Mouse (Mus musculus) kidney, embryonic 16.5 days (tissue): ENCODE data around the gene Ctsz. TPM values are rescaled to one million over a fixed set of nuclear protein-coding genes. Genes with fewer than 3 reads are reported as not detected.

Experiments
- ATAC-seq: fragments of 200-750 bp; cut with Nextera tagmentation; 2 replicates; pipeline ENCODE4 v1.8.0; 2017; ENCODE audit warnings: moderate TSS enrichment; ENCODE audit not compliant: low FRiP score, low TSS enrichment
- H3K27ac ChIP-seq: fragments of 300-500 bp; sonication (generic); 2 replicates; pipeline ENCODE4 v1.5.1; 2014; ENCODE audit warnings: low read length
- H3K27me3 ChIP-seq: fragments of 300-500 bp; sonication (generic); 2 replicates; pipeline ENCODE4 v1.6.1; 2014; ENCODE audit warnings: low read length, control low read depth, mixed read lengths; ENCODE audit not compliant: insufficient read depth
- H3K36me3 ChIP-seq: fragments of 300-500 bp; sonication (generic); 2 replicates; pipeline ENCODE4 v1.6.1; 2014; ENCODE audit warnings: low read length, control low read depth, mixed read lengths; ENCODE audit not compliant: insufficient read depth
- H3K4me1 ChIP-seq: fragments of 300-500 bp; sonication (generic); 2 replicates; pipeline ENCODE4 v1.6.1; 2014; ENCODE audit warnings: low read length, control low read depth, mixed read lengths; ENCODE audit not compliant: insufficient read depth
- H3K4me2 ChIP-seq: fragments of 300-500 bp; sonication (generic); replicated peaks from 2 replicates; pipeline ENCODE4 v1.6.1; 2014; ENCODE audit warnings: low read depth, low read length
- H3K4me3 ChIP-seq: fragments of 300-500 bp; sonication (generic); 2 replicates; pipeline ENCODE4 v1.5.1; 2014; ENCODE audit warnings: mild to moderate bottlenecking, low read length
- H3K9ac ChIP-seq: fragments of 300-500 bp; sonication (generic); replicated peaks from 2 replicates; pipeline ENCODE4 v1.6.1; 2014; ENCODE audit warnings: low read length
- H3K9me3 ChIP-seq: fragments of 300-500 bp; sonication (generic); 2 replicates; pipeline ENCODE4 v1.6.1; 2016; ENCODE audit warnings: low read length, control low read depth
- WGBS: fragments of 180-500 bp; shearing (Covaris S2); extraction: QIAGEN DNeasy Blood & Tissue Kit; methylation state at CpG from one replicate; pipeline ENCODE4 v1.1.7; 2014; 5-methylcytosine and 5-hydroxymethylcytosine counted together
- polyA plus RNA-seq: library from polyadenylated mRNA; unstranded; fragments of >200 nt; fragmentation: Nextera tagmentation; extraction: Ambion mirVana; gene quantifications from 2 replicates; pipeline ENCODE4 v1.2.1, GENCODE M21; 2015

Ctsz gene
- polyA plus RNA-seq, 1 experiment from 2014 or later = 173 TPM

DNA sequence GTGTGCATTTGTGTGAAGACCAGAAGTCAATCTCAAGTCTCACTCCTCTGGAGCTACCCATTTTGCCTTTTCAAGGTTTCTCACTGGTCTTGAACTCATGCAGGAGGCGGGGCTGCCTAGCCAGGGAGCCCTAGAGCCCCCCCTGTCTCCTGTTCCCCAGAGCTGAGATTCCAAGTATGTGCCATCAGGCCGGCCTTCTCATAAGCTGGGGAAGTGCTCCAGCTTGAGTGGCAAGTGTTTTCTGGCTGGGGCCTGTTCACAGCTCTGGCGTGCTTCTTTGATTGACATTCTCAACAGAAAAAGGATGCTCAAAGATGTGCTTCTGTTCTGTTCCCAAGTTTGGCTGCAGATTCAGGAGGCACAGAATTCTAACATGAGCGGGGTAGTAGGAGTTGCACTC lies 38.4 kb downstream of the Ctsz start:
- H3K4me2 ChIP-seq = no peak overlapping the region
- H3K4me3 ChIP-seq = no peak overlapping the region
- no peaks in the 10 kb centered on the region for H3K9me3 ChIP-seq
- no peaks in the 10 kb centered on the region for H3K36me3 ChIP-seq
- no peak overlapping the region for H3K9ac ChIP-seq
- no peak for ATAC-seq
- 85% methylated on average over 4 of the region's 4 CpGs for WGBS
- H3K4me1 ChIP-seq = no peaks in the 10 kb centered on the region
- no peaks in the 10 kb centered on the region for H3K27me3 ChIP-seq
- H3K27ac ChIP-seq = no peak overlapping the region

DNA sequence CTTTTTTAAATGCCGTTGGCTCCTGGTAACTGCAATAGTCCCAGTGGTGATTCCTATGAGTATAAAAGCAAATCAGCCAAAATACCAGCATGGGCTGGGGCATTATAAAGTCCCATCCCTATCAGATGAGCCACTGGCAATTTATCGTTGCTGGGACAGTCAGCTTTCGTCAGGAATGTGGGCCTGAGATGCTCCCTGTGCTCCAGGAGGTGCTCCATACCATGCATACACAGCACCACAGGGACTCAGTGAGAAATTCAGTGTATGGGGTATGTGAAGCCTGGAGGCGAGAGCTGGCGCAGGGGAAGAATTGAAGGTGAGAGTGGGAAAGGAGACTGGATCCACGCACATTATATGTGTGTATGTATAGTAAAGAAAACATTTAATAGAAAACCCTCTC lies 41.0 kb downstream of the Ctsz start:
- Histone ChIP-seq H3K36me3 (no peaks in the 10 kb centered on the region), H3K9ac (no peak overlapping the region), H3K4me2 (no peak overlapping the region), H3K4me1 (no peaks in the 10 kb centered on the region), H3K4me3 (no peak overlapping the region), H3K27me3 (no peaks in the 10 kb centered on the region), H3K27ac (no peak overlapping the region), H3K9me3 (no peaks in the 10 kb centered on the region)
- ATAC-seq = no peak
- WGBS = 90% methylated on average over 6 of the region's 6 CpGs

- Histone ChIP-seq H3K9ac (no peak overlapping the region), H3K4me3 (no peak overlapping the region), H3K27ac (no peak overlapping the region), H3K36me3 (no peaks in the 10 kb centered on the region), H3K27me3 (no peaks in the 10 kb centered on the region), H3K4me1 (no peaks in the 10 kb centered on the region), H3K4me2 (no peak overlapping the region), H3K9me3 (peaks cover under 1% of the 10 kb centered on the region; the same call in 1 of the 2 replicates)
- 96% methylated on average over 1 of the region's 1 CpGs for WGBS
- no peak for ATAC-seq
Observed at GRCm38 (mm10) chr2:174397065-174397464, 41.8 kb downstream of the Ctsz start.

- 86% methylated on average over 10 of the region's 10 CpGs for WGBS
- no peak overlapping the region for H3K9ac ChIP-seq
- no peak overlapping the region for H3K27ac ChIP-seq
- no peak for ATAC-seq
- no peak overlapping the region for H3K4me3 ChIP-seq
- H3K4me1 ChIP-seq = no peaks in the 10 kb centered on the region
- H3K4me2 ChIP-seq = no peak overlapping the region
- no peaks in the 10 kb centered on the region for H3K27me3 ChIP-seq
- no peaks in the 10 kb centered on the region for H3K36me3 ChIP-seq
- H3K9me3 ChIP-seq = peaks cover 4% of the 10 kb centered on the region; the same call in 1 of the 2 replicates
Observed at GRCm38 (mm10) chr2:174396643-174397042, 42.2 kb downstream of the Ctsz start.

GRCm38 (mm10) chr2:174393383-174393782 lies 45.5 kb downstream of the Ctsz start:
- Histone ChIP-seq H3K27me3 (no peaks in the 10 kb centered on the region), H3K9me3 (peaks cover 7% of the 10 kb centered on the region), H3K4me3 (no peak overlapping the region), H3K9ac (no peak overlapping the region), H3K27ac (no peak overlapping the region), H3K4me1 (no peaks in the 10 kb centered on the region), H3K4me2 (no peak overlapping the region), H3K36me3 (no peaks in the 10 kb centered on the region)
- no peak for ATAC-seq
- WGBS = 76% methylated on average over 5 of the region's 5 CpGs

DNA sequence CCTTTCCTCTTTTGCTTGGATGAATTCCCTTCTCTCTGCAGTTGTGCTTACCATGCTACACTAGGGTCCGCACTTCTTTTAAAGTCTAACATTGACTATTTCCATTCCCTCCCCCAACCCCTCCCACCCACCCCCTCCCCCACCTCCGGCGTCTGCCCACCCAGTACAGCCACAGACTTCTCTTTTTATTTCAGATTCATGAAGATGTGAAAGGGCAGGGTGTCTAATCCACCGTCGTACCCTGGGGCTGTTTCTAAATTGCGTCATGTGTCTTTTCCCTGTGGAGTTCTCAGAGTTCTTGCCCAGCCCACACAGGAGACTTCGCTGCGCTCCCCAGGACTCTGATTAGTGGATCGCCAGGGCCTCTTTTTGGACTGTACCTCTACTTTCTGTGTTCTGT lies 46.3 kb downstream of the Ctsz start:
- WGBS = 83% methylated on average over 7 of the region's 9 CpGs

DNA sequence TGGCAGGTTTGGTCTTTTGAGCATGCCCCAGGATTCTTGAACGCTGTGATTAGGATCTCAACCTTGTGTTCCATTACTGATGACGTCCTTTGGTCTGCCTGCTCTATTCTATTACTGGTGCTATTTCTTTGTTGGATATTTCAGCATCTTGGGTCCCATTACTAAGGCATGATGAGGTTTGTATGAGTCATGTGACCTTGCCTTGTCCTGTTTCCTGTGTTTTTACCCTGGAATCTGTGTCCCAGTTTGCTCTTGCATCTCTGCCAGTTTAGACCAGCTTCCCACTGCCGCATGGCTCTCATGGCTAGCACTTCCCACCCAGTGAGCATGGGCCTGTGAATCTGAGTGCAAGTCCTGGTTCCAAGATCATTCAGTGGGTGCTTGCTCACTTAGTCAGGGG lies 46.9 kb downstream of the Ctsz start:
- peaks cover 7% of the 10 kb centered on the region for H3K9me3 ChIP-seq
- H3K9ac ChIP-seq = no peak overlapping the region
- no peak overlapping the region for H3K4me2 ChIP-seq
- H3K4me3 ChIP-seq = no peak overlapping the region
- H3K27me3 ChIP-seq = no peaks in the 10 kb centered on the region
- no peaks in the 10 kb centered on the region for H3K36me3 ChIP-seq
- 88% methylated on average over 3 of the region's 3 CpGs for WGBS
- no peak overlapping the region for H3K27ac ChIP-seq
- no peaks in the 10 kb centered on the region for H3K4me1 ChIP-seq
- ATAC-seq = no peak

More for the DNA sequence above, 46.3 kb downstream of the Ctsz start:
- no peak overlapping the region for H3K27ac ChIP-seq
- H3K9me3 ChIP-seq = peaks cover 7% of the 10 kb centered on the region
- no peaks in the 10 kb centered on the region for H3K4me1 ChIP-seq
- H3K4me3 ChIP-seq = no peak overlapping the region
- H3K4me2 ChIP-seq = no peak overlapping the region
- no peaks in the 10 kb centered on the region for H3K27me3 ChIP-seq
- no peak overlapping the region for H3K9ac ChIP-seq
- H3K36me3 ChIP-seq = no peaks in the 10 kb centered on the region
- no peak for ATAC-seq

DNA sequence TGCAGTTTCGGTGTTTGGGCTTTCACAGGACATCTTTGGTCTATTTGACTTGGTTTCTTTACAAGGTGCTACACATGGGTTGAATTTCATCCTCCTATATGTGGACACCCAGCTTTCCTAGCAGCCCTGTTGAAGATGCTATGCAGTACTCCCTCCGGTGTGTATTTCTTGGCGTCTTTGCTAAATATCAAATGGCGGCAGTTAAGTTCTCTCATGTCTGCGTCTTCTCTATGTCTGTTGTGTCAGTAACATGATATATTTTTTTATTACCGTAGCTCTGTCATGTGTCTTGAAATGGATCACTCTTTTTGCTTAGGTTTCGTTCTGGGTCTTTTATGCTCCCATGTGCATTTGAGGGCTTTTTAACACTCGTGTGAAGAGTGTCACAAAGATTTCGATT lies 57.8 kb downstream of the Ctsz start:
- no peak for ATAC-seq
- no peak overlapping the region for H3K9ac ChIP-seq
- no peak overlapping the region for H3K4me3 ChIP-seq
- no peaks in the 10 kb centered on the region for H3K36me3 ChIP-seq
- no peaks in the 10 kb centered on the region for H3K4me1 ChIP-seq
- no peaks in the 10 kb centered on the region for H3K9me3 ChIP-seq
- WGBS = 44% methylated on average over 9 of the region's 9 CpGs
- no peak overlapping the region for H3K4me2 ChIP-seq
- no peaks in the 10 kb centered on the region for H3K27me3 ChIP-seq
- no peak overlapping the region for H3K27ac ChIP-seq

Other genes starting within 250 kb of the Ctsz start
- gene Gnas, start 154.7 kb downstream of the Ctsz start, polyA plus RNA-seq = 743 and 1,325 TPM in 2 replicates
- gene Gm20721, start 92.3 kb downstream of the Ctsz start, polyA plus RNA-seq = 18.2 and 28.2 TPM in 2 replicates
- 132 and 137 TPM in 2 replicates for gene Nelfcd, start 23.2 kb downstream of the Ctsz start, polyA plus RNA-seq
- gene Tubb1, start 11.7 kb upstream of the Ctsz start, polyA plus RNA-seq = 1.7 and 2.7 TPM in 2 replicates
- 700 and 708 TPM in 2 replicates for gene Atp5e, start 25.1 kb upstream of the Ctsz start, polyA plus RNA-seq
- gene Prelid3b, start 34.0 kb upstream of the Ctsz start, polyA plus RNA-seq = 113 and 115 TPM in 2 replicates
- 0.02 TPM in 1 of 2 replicates, not detected in the other for gene Zfp831, start 204.5 kb upstream of the Ctsz start, polyA plus RNA-seq